Mouse (Mus musculus) intestine, embryonic 15.5 days (tissue): ENCODE measurements around the gene Sh3tc1. TPM values are rescaled to one million over a fixed set of nuclear protein-coding genes. Genes with fewer than 3 reads are reported as not detected.

ENCODE experiments used
- ATAC-seq: fragments of 200-750 bp; cut with Nextera tagmentation; 2 replicates; pipeline ENCODE4 v1.8.0; 2017; ENCODE audit warnings: moderate TSS enrichment, moderate library complexity
- H3K27ac ChIP-seq: fragments of 300-500 bp; sonication (generic); 2 replicates; pipeline ENCODE4 v1.5.1; 2015; ENCODE audit warnings: mild to moderate bottlenecking, inconsistent platforms
- H3K27me3 ChIP-seq: fragments of 300-500 bp; sonication (generic); replicated peaks from 2 replicates; pipeline ENCODE4 v1.6.1; 2015; ENCODE audit warnings: inconsistent platforms
- H3K36me3 ChIP-seq: fragments of 300-500 bp; sonication (generic); 2 replicates; pipeline ENCODE4 v1.6.1; 2015; ENCODE audit warnings: inconsistent platforms
- H3K4me1 ChIP-seq: fragments of 300-500 bp; sonication (generic); replicated peaks from 2 replicates; pipeline ENCODE4 v1.6.1; 2015; ENCODE audit warnings: inconsistent platforms
- H3K4me2 ChIP-seq: fragments of 300-500 bp; sonication (generic); replicated peaks from 2 replicates; pipeline ENCODE4 v1.6.1; 2015; ENCODE audit warnings: mild to moderate bottlenecking, inconsistent platforms
- H3K4me3 ChIP-seq: fragments of 300-500 bp; sonication (generic); replicated peaks from 2 replicates; pipeline ENCODE4 v1.5.1; 2015; ENCODE audit warnings: inconsistent platforms
- H3K9ac ChIP-seq: fragments of 300-500 bp; sonication (generic); 2 replicates; pipeline ENCODE4 v1.6.1; 2015; ENCODE audit warnings: inconsistent platforms
- H3K9me3 ChIP-seq: fragments of 300-500 bp; sonication (generic); 2 replicates; pipeline ENCODE4 v1.6.1; 2016; ENCODE audit warnings: inconsistent platforms
- WGBS: fragments of 180-500 bp; shearing (Covaris S2); methylation state at CpG from one replicate; pipeline ENCODE4 v1.1.7; 2015; 5-methylcytosine and 5-hydroxymethylcytosine counted together
- polyA plus RNA-seq: library from polyadenylated mRNA; unstranded; fragments of >200 nt; fragmentation: Nextera tagmentation; extraction: Ambion mirVana; gene quantifications from 2 replicates; pipeline ENCODE4 v1.2.1, GENCODE M21; 2015

The Sh3tc1 gene
- polyA plus RNA-seq = 16.0 and 17.8 TPM in 2 replicates

DNA sequence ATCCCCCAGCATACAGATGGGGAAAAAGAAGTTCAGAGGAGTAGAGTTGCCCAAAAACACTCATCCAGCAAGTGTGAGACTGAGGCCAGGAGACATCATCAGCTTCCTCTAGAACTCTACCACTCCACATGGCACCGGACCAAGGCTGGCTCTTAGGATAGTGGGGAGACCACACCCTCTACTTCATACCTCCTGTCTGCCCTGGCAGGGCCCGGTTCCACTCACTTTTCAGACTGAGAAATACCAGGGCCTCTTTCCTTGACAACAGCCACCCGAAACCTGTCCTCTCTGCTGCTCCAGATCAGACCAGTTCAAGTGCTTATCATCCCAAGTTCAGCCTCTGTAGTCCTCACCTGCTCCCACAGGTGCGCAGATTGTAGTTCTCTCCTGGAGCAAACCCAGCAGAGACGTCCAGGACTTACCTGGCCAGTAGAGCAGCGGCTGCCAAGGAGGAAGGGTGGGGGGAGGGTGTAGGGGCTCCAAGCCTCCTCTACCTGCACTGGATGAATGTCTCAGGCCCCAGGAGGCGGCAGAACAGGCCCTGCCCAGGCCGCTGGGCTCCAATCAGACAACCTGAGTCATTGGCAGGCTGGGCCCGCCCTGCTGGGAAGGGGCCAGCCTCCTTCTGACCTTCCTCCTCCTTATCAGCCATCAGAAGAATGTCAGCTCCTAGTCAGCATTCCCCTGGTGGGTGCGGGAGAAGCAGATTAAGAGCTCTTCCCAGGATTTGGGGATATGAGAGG is at the start of gene Sh3tc1:
Sh3tc1 (minus strand) TSS at position 452 of the 743 bp plus-strand sequence.
- peak within 1 kb of the TSS; percentile 53 for H3K4me2 ChIP-seq
- peaks cover 33% of the 10 kb centered on the region for H3K4me1 ChIP-seq
- peak within 1 kb of the TSS; percentile 75 for H3K27ac ChIP-seq
- H3K27me3 ChIP-seq = no peaks in the 10 kb centered on the region
- 19% methylated on average over 10 of the region's 10 CpGs for WGBS
- peak within 1 kb of the TSS; percentile 32 for H3K4me3 ChIP-seq
- H3K9ac ChIP-seq = peak within 1 kb of the TSS; percentile 39
- H3K9me3 ChIP-seq = no peaks in the 10 kb centered on the region
- no peaks in the 10 kb centered on the region for H3K36me3 ChIP-seq
- peak; percentile 89 for ATAC-seq

DNA sequence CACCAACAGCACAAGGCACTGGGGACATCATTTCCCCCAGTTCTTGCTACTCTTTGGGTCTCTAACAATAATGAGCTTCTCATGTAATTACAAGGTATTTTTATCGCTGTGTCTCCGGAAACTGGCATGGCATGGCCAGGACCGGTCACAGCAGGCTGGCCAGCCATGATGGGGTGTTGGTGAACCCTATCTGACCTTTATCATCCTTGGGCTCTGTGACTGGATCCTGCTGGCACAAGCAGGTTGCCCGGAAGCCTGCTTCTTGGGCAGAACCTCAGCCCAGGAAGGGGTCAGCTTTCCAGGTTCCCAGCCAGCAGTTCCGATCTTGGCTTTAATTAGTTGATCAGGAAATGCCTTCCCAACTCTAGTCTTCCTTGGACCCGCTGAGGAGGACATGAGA is 48.9 kb upstream of the Sh3tc1 start:
- H3K36me3 ChIP-seq = no peaks in the 10 kb centered on the region
- no peak for ATAC-seq
- H3K4me2 ChIP-seq = no peak overlapping the region
- H3K9ac ChIP-seq = no peak overlapping the region
- no peak overlapping the region for H3K27ac ChIP-seq
- 84% methylated on average over 6 of the region's 6 CpGs for whole genome bisulfite sequencing
- no peak overlapping the region for H3K4me3 ChIP-seq
- peaks cover 12% of the 10 kb centered on the region for H3K4me1 ChIP-seq
- H3K9me3 ChIP-seq = no peaks in the 10 kb centered on the region
- no peaks in the 10 kb centered on the region for H3K27me3 ChIP-seq

GRCm38 (mm10) chr5:35787847-35788246 is 48.1 kb upstream of the Sh3tc1 start:
- no peak for ATAC-seq
- 87% methylated on average over 12 of the region's 12 CpGs for WGBS
- H3K27ac ChIP-seq = no peak overlapping the region

DNA sequence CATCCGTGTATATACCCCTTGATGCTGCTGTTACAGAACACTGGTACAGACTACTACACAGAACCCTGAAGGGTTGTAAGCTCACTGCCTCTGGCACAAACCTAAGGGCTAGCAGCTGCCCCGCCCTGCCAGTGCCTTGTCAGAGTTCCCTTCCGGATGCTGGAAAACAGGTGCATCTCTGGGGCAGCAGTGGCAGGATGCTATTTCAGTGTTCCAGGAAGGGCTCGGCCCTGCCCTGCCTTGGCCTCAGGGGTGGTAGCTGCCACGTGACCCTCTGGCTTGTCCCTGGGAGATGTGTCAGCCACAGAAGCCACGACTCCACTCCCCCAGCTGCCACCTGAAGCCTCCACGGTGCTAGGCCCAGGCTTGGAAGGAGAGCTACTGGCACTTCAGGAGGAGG is 46.1 kb upstream of the Sh3tc1 start:
- Histone ChIP-seq H3K4me2 (no peak overlapping the region), H3K9ac (no peak overlapping the region), H3K4me1 (peaks cover 15% of the 10 kb centered on the region), H3K9me3 (no peaks in the 10 kb centered on the region), H3K36me3 (no peaks in the 10 kb centered on the region), H3K27me3 (no peaks in the 10 kb centered on the region), H3K4me3 (no peak overlapping the region), H3K27ac (no peak overlapping the region)
- no peak for ATAC-seq
- WGBS = 72% methylated on average over 7 of the region's 7 CpGs

More at GRCm38 (mm10) chr5:35787847-35788246, 48.1 kb upstream of the Sh3tc1 start:
- H3K9me3 ChIP-seq = no peaks in the 10 kb centered on the region
- no peak overlapping the region for H3K4me3 ChIP-seq
- no peak overlapping the region for H3K9ac ChIP-seq
- H3K36me3 ChIP-seq = no peaks in the 10 kb centered on the region
- H3K4me2 ChIP-seq = no peak overlapping the region
- H3K4me1 ChIP-seq = peaks cover 15% of the 10 kb centered on the region
- H3K27me3 ChIP-seq = no peaks in the 10 kb centered on the region

GRCm38 (mm10) chr5:35782648-35783180 is 42.9 kb upstream of the Sh3tc1 start:
- Histone ChIP-seq H3K36me3 (no peaks in the 10 kb centered on the region), H3K27me3 (no peaks in the 10 kb centered on the region), H3K9ac (no peak overlapping the region), H3K4me1 (peaks cover 16% of the 10 kb centered on the region; the same call in 1 of the 2 replicates), H3K4me2 (no peak overlapping the region), H3K27ac (no peak overlapping the region), H3K4me3 (no peak overlapping the region), H3K9me3 (no peaks in the 10 kb centered on the region)
- WGBS = 53% methylated on average over 10 of the region's 10 CpGs
- ATAC-seq = peak; percentile 70

DNA sequence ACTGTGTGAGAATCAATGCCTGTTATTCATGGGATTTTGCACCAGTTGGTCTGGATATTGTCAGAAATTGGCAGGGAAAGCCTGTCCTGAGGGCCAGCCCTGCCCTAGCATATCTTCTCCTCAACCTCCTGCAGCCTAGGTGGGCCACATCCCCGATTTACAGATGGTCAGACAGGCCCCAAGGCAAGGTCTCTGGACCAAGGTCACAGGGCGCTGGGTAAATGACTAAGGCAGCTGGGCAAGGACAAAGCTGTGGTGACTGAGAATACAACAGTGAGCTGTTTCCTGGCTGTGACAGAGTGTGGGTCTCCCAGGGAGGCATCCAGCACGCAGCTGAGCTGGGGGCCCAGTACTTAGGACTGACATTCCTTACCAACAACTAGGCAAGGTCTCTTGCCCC is 41.3 kb upstream of the Sh3tc1 start:
- Histone ChIP-seq H3K4me3 (no peak overlapping the region), H3K9me3 (no peaks in the 10 kb centered on the region), H3K4me2 (no peak overlapping the region), H3K9ac (no peak overlapping the region), H3K4me1 (peaks cover 16% of the 10 kb centered on the region; the same call in 1 of the 2 replicates), H3K36me3 (no peaks in the 10 kb centered on the region), H3K27ac (no peak overlapping the region), H3K27me3 (no peaks in the 10 kb centered on the region)
- ATAC-seq = no peak
- WGBS = 59% methylated on average over 3 of the region's 3 CpGs

- Histone ChIP-seq H3K9ac (no peak overlapping the region), H3K4me1 (peaks cover 23% of the 10 kb centered on the region), H3K36me3 (no peaks in the 10 kb centered on the region), H3K4me3 (no peak overlapping the region), H3K9me3 (no peaks in the 10 kb centered on the region), H3K27me3 (no peaks in the 10 kb centered on the region), H3K4me2 (no peak overlapping the region), H3K27ac (no peak overlapping the region)
- ATAC-seq = no peak
- WGBS = 27% methylated on average over 6 of the region's 6 CpGs
These were observed 34.3 kb upstream of the Sh3tc1 start for GRCm38 (mm10) chr5:35774137-35774424.

- Histone ChIP-seq H3K4me2 (no peak overlapping the region), H3K27ac (no peak overlapping the region), H3K27me3 (no peaks in the 10 kb centered on the region), H3K9me3 (no peaks in the 10 kb centered on the region), H3K4me3 (no peak overlapping the region), H3K9ac (no peak overlapping the region), H3K4me1 (peaks cover 25% of the 10 kb centered on the region), H3K36me3 (no peaks in the 10 kb centered on the region)
- ATAC-seq = no peak
- 58% methylated on average over 13 of the region's 13 CpGs for WGBS
These were observed 33.7 kb upstream of the Sh3tc1 start for GRCm38 (mm10) chr5:35773274-35774136.

- no peaks in the 10 kb centered on the region for H3K27me3 ChIP-seq
- peak; percentile 92 for ATAC-seq
- peak overlapping the region; percentile 39 for H3K4me2 ChIP-seq
- 46% methylated on average over 14 of the region's 14 CpGs for WGBS
- H3K9ac ChIP-seq = no peak overlapping the region
- H3K4me3 ChIP-seq = no peak overlapping the region
- H3K27ac ChIP-seq = peak overlapping the region; percentile 52; the same call in 1 of the 2 replicates
- no peaks in the 10 kb centered on the region for H3K9me3 ChIP-seq
- no peaks in the 10 kb centered on the region for H3K36me3 ChIP-seq
- H3K4me1 ChIP-seq = peaks cover 25% of the 10 kb centered on the region
These were observed 31.3 kb upstream of the Sh3tc1 start for GRCm38 (mm10) chr5:35770891-35771663.

GRCm38 (mm10) chr5:35770246-35770645 is 30.5 kb upstream of the Sh3tc1 start:
- WGBS = 86% methylated on average over 2 of the region's 2 CpGs
- Histone ChIP-seq H3K36me3 (no peaks in the 10 kb centered on the region), H3K9me3 (no peaks in the 10 kb centered on the region), H3K9ac (no peak overlapping the region), H3K4me1 (peaks cover 27% of the 10 kb centered on the region), H3K27ac (no peak overlapping the region), H3K4me3 (no peak overlapping the region), H3K27me3 (no peaks in the 10 kb centered on the region), H3K4me2 (no peak overlapping the region)
- ATAC-seq = no peak

DNA sequence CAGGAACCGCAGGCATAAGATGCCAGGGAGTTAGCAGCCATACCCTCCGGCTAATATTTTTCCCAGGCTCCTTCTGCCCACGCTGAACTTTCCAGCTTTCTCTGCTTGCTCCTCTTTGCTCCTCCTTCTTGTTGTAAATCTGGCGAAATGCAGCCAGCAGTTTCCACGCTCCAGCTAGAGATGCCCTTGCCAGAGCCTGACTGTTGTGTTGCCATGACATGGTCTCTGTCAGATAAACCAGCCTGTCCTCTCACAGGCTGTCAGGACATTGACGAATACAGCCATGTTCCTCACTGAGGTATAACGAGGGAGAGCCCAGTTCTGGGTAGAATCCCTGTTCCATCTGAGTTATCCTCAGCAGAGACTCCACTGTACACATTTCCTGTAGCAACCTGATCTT is 29.2 kb upstream of the Sh3tc1 start:
- H3K27ac ChIP-seq = no peak overlapping the region
- WGBS = 84% methylated on average over 7 of the region's 7 CpGs
- H3K4me3 ChIP-seq = no peak overlapping the region
- H3K9me3 ChIP-seq = no peaks in the 10 kb centered on the region
- H3K4me2 ChIP-seq = no peak overlapping the region
- peaks cover 21% of the 10 kb centered on the region for H3K4me1 ChIP-seq
- no peaks in the 10 kb centered on the region for H3K36me3 ChIP-seq
- ATAC-seq = no peak
- no peaks in the 10 kb centered on the region for H3K27me3 ChIP-seq
- no peak overlapping the region for H3K9ac ChIP-seq

GRCm38 (mm10) chr5:35768525-35768924 is 28.7 kb upstream of the Sh3tc1 start:
- 79% methylated on average over 3 of the region's 3 CpGs for WGBS
- Histone ChIP-seq H3K9ac (no peak overlapping the region), H3K27ac (no peak overlapping the region), H3K4me1 (peaks cover 16% of the 10 kb centered on the region), H3K9me3 (no peaks in the 10 kb centered on the region), H3K4me2 (no peak overlapping the region), H3K27me3 (no peaks in the 10 kb centered on the region), H3K36me3 (no peaks in the 10 kb centered on the region), H3K4me3 (no peak overlapping the region)
- ATAC-seq = no peak
